In genomic region chr7:59229183-59229911, GRCm38 (mm10) we compare ENCODE assay signal across 8 mouse cellular contexts. TPM values are rescaled to one million over a fixed set of nuclear protein-coding genes. Genes with fewer than 3 reads are reported as not detected.
DNase-seq lines count a peak whose midpoint lies in the region; ATAC-seq and TF ChIP-seq lines count a peak whose summit lies in the region.

No protein-coding gene starts in this region.

- WGBS in intestine, embryonic 14.5 days: under 1% methylated on average over 51 of the region's 52 CpGs
- 0% methylated on average over 21 of the region's 52 CpGs for WGBS in limb, embryonic 14.5 days
- under 1% methylated on average over 52 of the region's 52 CpGs for WGBS in midbrain, embryonic 14.5 days
- WGBS in stomach, embryonic 15.5 days: 1% methylated on average over 52 of the region's 52 CpGs

- no peaks in the 10 kb centered on the region for H3K27me3 ChIP-seq in intestine, embryonic 14.5 days (replicated peaks; ENCODE audit: control insufficient read depth, insufficient read depth, low read length)
- no peaks in the 10 kb centered on the region for H3K27me3 ChIP-seq in limb, embryonic 14.5 days (ENCODE audit: control insufficient read depth, insufficient read depth, low read length)
- no peaks in the 10 kb centered on the region for H3K27me3 ChIP-seq in midbrain, embryonic 14.5 days (ENCODE audit: control insufficient read depth, insufficient read depth, low read length)
- no peaks in the 10 kb centered on the region for H3K27me3 ChIP-seq in stomach, embryonic 15.5 days (replicated peaks)

- no peak for TF ChIP-seq POLR2A in limb, embryonic 14.5 days (IDR thresholded peaks at IDR 0.05; ENCODE audit: borderline replicate concordance, extremely low read depth, insufficient read depth, insufficient read length)

- ATAC-seq in intestine, embryonic 14.5 days (replicated peaks; ENCODE audit: low FRiP score, low TSS enrichment, low read depth): peak; percentile 59
- ATAC-seq in limb, embryonic 14.5 days (ENCODE audit: low FRiP score, low read depth): peak; percentile 19
- peak; percentile 53 for ATAC-seq in midbrain, embryonic 14.5 days (ENCODE audit: low FRiP score, low TSS enrichment)
- peak; percentile 34 for ATAC-seq in stomach, embryonic 15.5 days (ENCODE audit: insufficient read depth, low FRiP score, low read depth)

- peak overlapping the region; percentile 99 for H3K27ac ChIP-seq in intestine, embryonic 14.5 days (ENCODE audit: low read depth)
- peak overlapping the region; percentile 96 for H3K27ac ChIP-seq in limb, embryonic 14.5 days (replicated peaks; ENCODE audit: low read depth, low read length)
- peak overlapping the region; percentile 97 for H3K27ac ChIP-seq in midbrain, embryonic 14.5 days (replicated peaks; ENCODE audit: low read depth, low read length)
- peak overlapping the region; percentile 97 for H3K27ac ChIP-seq in stomach, embryonic 15.5 days

- DNase-seq in ovary, postnatal 10 days (ENCODE audit: low spot score): peak; percentile 42
- DNase-seq in ovary, postnatal 36 days (ENCODE audit: low spot score): no peak
- peak; percentile 71 for DNase-seq in embryo, embryonic 10.5 days (ENCODE audit: low spot score)
- DNase-seq in gastrocnemius, postnatal 14 days: peak; percentile 70
- peak; percentile 86 for DNase-seq in intestine, embryonic 14.5 days (ENCODE audit: low spot score)
- DNase-seq in limb, embryonic 14.5 days (ENCODE audit: low spot score): peak; percentile 48
- DNase-seq in midbrain, embryonic 14.5 days: peak; percentile 72

- intact Hi-C loops in gastrocnemius, postnatal 14 days (cut with DNase I; ENCODE audit: low total_unique reads): no loop called here

- peak overlapping the region; percentile 91 for H3K4me3 ChIP-seq in intestine, embryonic 14.5 days (ENCODE audit: low read depth, low read length)
- H3K4me3 ChIP-seq in limb, embryonic 14.5 days (replicated peaks; ENCODE audit: low read length): peak overlapping the region; percentile 96
- H3K4me3 ChIP-seq in midbrain, embryonic 14.5 days (replicated peaks; ENCODE audit: low read depth, low read length): peak overlapping the region; percentile 97
- H3K4me3 ChIP-seq in stomach, embryonic 15.5 days (replicated peaks): peak overlapping the region; percentile 64

- H3K9me3 ChIP-seq in intestine, embryonic 14.5 days (ENCODE audit: control insufficient read depth, low read length): no peaks in the 10 kb centered on the region
- H3K9me3 ChIP-seq in limb, embryonic 14.5 days (ENCODE audit: control insufficient read depth, low read length): no peaks in the 10 kb centered on the region
- H3K9me3 ChIP-seq in midbrain, embryonic 14.5 days (ENCODE audit: control insufficient read depth, low read length): no peaks in the 10 kb centered on the region
- H3K9me3 ChIP-seq in stomach, embryonic 15.5 days: no peaks in the 10 kb centered on the region

- no peaks in the 10 kb centered on the region for H3K36me3 ChIP-seq in intestine, embryonic 14.5 days (ENCODE audit: control insufficient read depth, insufficient read depth, low read length)
- no peaks in the 10 kb centered on the region for H3K36me3 ChIP-seq in limb, embryonic 14.5 days (ENCODE audit: control insufficient read depth, insufficient read depth, low read length)
- no peaks in the 10 kb centered on the region for H3K36me3 ChIP-seq in midbrain, embryonic 14.5 days (ENCODE audit: control insufficient read depth, insufficient read depth, low read length)
- no peaks in the 10 kb centered on the region for H3K36me3 ChIP-seq in stomach, embryonic 15.5 days

- 0 out of 2 replicates have a peak, but pooled peaks cover 9% of the 10 kb centered on the region for H3K4me1 ChIP-seq in intestine, embryonic 14.5 days (replicated peaks; ENCODE audit: control insufficient read depth, insufficient read depth, low read length)
- H3K4me1 ChIP-seq in limb, embryonic 14.5 days (ENCODE audit: control insufficient read depth, insufficient read depth, low read length): 0 out of 2 replicates have a peak, but pooled peaks cover 3% of the 10 kb centered on the region
- peaks cover 14% of the 10 kb centered on the region for H3K4me1 ChIP-seq in midbrain, embryonic 14.5 days (ENCODE audit: control insufficient read depth, insufficient read depth, low read length)
- no peaks in the 10 kb centered on the region for H3K4me1 ChIP-seq in stomach, embryonic 15.5 days

- peak overlapping the region; percentile 94 for H3K9ac ChIP-seq in intestine, embryonic 14.5 days (ENCODE audit: low read length)
- peak overlapping the region; percentile 98 for H3K9ac ChIP-seq in limb, embryonic 14.5 days (ENCODE audit: low read depth, low read length, severe bottlenecking)
- peak overlapping the region; percentile 96 for H3K9ac ChIP-seq in midbrain, embryonic 14.5 days (replicated peaks; ENCODE audit: low read length)
- peak overlapping the region; percentile 85 for H3K9ac ChIP-seq in stomach, embryonic 15.5 days

- peak overlapping the region; percentile 82 for H3K4me2 ChIP-seq in intestine, embryonic 14.5 days (ENCODE audit: low read length)
- peak overlapping the region; percentile 65 for H3K4me2 ChIP-seq in limb, embryonic 14.5 days (replicated peaks; ENCODE audit: low read depth, low read length, severe bottlenecking)
- H3K4me2 ChIP-seq in midbrain, embryonic 14.5 days (ENCODE audit: low read length): peak overlapping the region; percentile 58
- peak overlapping the region; percentile 61 for H3K4me2 ChIP-seq in stomach, embryonic 15.5 days

RNA-seq across cellular contexts. Expression of gene Ube3a, which starts 0.8 kb away (rescaled TPM):
- 10 to 100 TPM; 89.7 to 92.7 TPM for total RNA-seq in gastrocnemius, postnatal 14 days (2021)
- 128 and 131 TPM in 2 replicates for polyA plus RNA-seq in intestine, embryonic 14.5 days (2014; fragmentation: Nextera tagmentation; extraction: Ambion mirVana)
- polyA plus RNA-seq in limb, embryonic 14.5 days (2012; rRNA removed): 22.0 and 26.2 TPM in 2 replicates
- polyA plus RNA-seq in limb, embryonic 14.5 days (2014; fragmentation: Nextera tagmentation; extraction: Ambion mirVana): 135 and 151 TPM in 2 replicates
- polyA plus RNA-seq in midbrain, embryonic 14.5 days (2014; fragmentation: Nextera tagmentation; extraction: Ambion mirVana): 167 and 191 TPM in 2 replicates
- polyA plus RNA-seq in stomach, embryonic 15.5 days (2015; fragmentation: Nextera tagmentation; extraction: Ambion mirVana): 120 and 135 TPM in 2 replicates
